Mouse (Mus musculus): ENCODE results near the gene Fcgr1.

- TF ChIP-seq CTCF (IDR thresholded peaks at IDR 0.05; ENCODE audit: insufficient read depth, low read depth, low read length) (no peak), POLR2A (IDR thresholded peaks at IDR 0.05; ENCODE audit: insufficient read depth, low read depth, low read length) (peak; percentile 86)
Observed at GRCm38 (mm10) chr3:96268051-96268775, 25.6 kb downstream of the Fcgr1 start, which contains the start of gene Hist2h3b.

All from olfactory bulb, adult 2 months (tissue).